ENCODE assay signal across 8 mouse cellular contexts in genomic region chr2:32655394-32655744, GRCm38 (mm10). TPM values are rescaled to one million over a fixed set of nuclear protein-coding genes. Genes with fewer than 3 reads are reported as not detected.
A peak's percentile ranks its signal among the peaks of the same experiment; 100 is the strongest.
DNase-seq lines count a peak whose midpoint lies in the region; ATAC-seq and TF ChIP-seq lines count a peak whose summit lies in the region.
"Had no signal": no experiment of that assay in that cellular context is flagged by ENCODE, and none has a peak within 500 bp of the region (broad histone marks: within the 10 kb centered on the region; RNA-seq: fewer than 3 reads in every experiment).

No protein-coding gene starts in this region.

- DNase-seq in kidney, adult 2 months, result peak; percentile 36
- DNase-seq in kidney, postnatal 4 days, result no peak
- DNase-seq in ES-E14 (ENCODE audit: low read depth, low spot score), result no peak
- DNase-seq in thymus, postnatal 36 days, result no peak
- no peak for DNase-seq in frontal cortex, postnatal 25 days (ENCODE audit: low spot score in 2 of 2)

- TF ChIP-seq CTCF in kidney, adult 2 months (conservative IDR thresholded peaks at IDR 0.05; ENCODE audit: insufficient read depth, insufficient read length, low read depth, low read length), result no peak

- no peak for ATAC-seq in embryonic facial prominence, embryonic 12.5 days (ENCODE audit: insufficient number of reproducible peaks, insufficient read depth, low FRiP score, low TSS enrichment)
- ATAC-seq in limb, embryonic 15.5 days (ENCODE audit: insufficient number of reproducible peaks, low FRiP score, low TSS enrichment, low read depth), result no peak
- ATAC-seq: Patski had no signal

- TF ChIP-seq POLR2A in kidney, adult 2 months (IDR thresholded peaks at IDR 0.05; ENCODE audit: low read depth, low read length), result no peak

- peaks cover 14% of the 10 kb centered on the region; the same call in 1 of the 2 replicates for H3K4me1 ChIP-seq in kidney, adult 2 months (ENCODE audit: control insufficient read depth, insufficient read depth, low read length)
- H3K4me1 ChIP-seq in ES-E14 (ENCODE audit: control insufficient read depth in 2 of 2, insufficient read depth in 2 of 2, low read length in 2 of 2, poor library complexity in 1 of 2), result peaks cover 0 to 25% of the 10 kb centered on the region in 2 experiments; a peak in 3 of 4 replicates
- H3K4me1 ChIP-seq in embryonic facial prominence, embryonic 12.5 days, result peaks cover 28% of the 10 kb centered on the region
- peaks cover 27% of the 10 kb centered on the region for H3K4me1 ChIP-seq in limb, embryonic 15.5 days

- in situ Hi-C loops in ES-E14 (cut with MboI; ENCODE audit: low sequenced_read_pairs in 2 of 2, unreplicated experiment in 2 of 2), result no loop called here

- WGBS in kidney, adult 2 months, result 60% methylated on average over 3 of the region's 3 CpGs
- 84% methylated on average over 3 of the region's 3 CpGs for WGBS in embryonic facial prominence, embryonic 12.5 days
- WGBS in limb, embryonic 15.5 days, result 70% methylated on average over 3 of the region's 3 CpGs

- peak overlapping the region; percentile 97 for H3K27ac ChIP-seq in kidney, adult 2 months (ENCODE audit: insufficient read depth, low read depth, low read length)
- H3K27ac ChIP-seq in ES-E14 (ENCODE audit: insufficient read depth, low read depth, low read length, poor library complexity, severe bottlenecking), result peak overlapping the region; percentile 68; the same call in 1 of the 2 replicates
- peak overlapping the region; percentile 76 for H3K27ac ChIP-seq in embryonic facial prominence, embryonic 12.5 days
- H3K27ac ChIP-seq in limb, embryonic 15.5 days, result peak overlapping the region; percentile 75

- no peak overlapping the region for H3K4me2 ChIP-seq in embryonic facial prominence, embryonic 12.5 days (replicated peaks)
- no peak overlapping the region for H3K4me2 ChIP-seq in limb, embryonic 15.5 days

- no peak overlapping the region for H3K4me3 ChIP-seq in kidney, adult 2 months (ENCODE audit: insufficient read depth, low read depth, low read length)
- H3K4me3 ChIP-seq in ES-E14 (ENCODE audit: insufficient read depth in 1 of 2, low read depth in 1 of 2, low read length in 2 of 2, poor library complexity in 1 of 2, severe bottlenecking in 1 of 2), result peak overlapping the region in 1 of 2 experiments; percentile 12; a peak in 1 of 4 replicates
- no peak overlapping the region for H3K4me3 ChIP-seq in embryonic facial prominence, embryonic 12.5 days
- H3K4me3 ChIP-seq in limb, embryonic 15.5 days, result no peak overlapping the region

- no peaks in the 10 kb centered on the region for H3K9me3 ChIP-seq in ES-E14 (ENCODE audit: control insufficient read depth, insufficient read depth, low read depth, low read length)
- no peaks in the 10 kb centered on the region for H3K9me3 ChIP-seq in embryonic facial prominence, embryonic 12.5 days
- no peaks in the 10 kb centered on the region for H3K9me3 ChIP-seq in limb, embryonic 15.5 days

- no peaks in the 10 kb centered on the region for H3K36me3 ChIP-seq in kidney, adult 2 months (ENCODE audit: control insufficient read depth, insufficient read depth, low read length)
- peaks cover 10% of the 10 kb centered on the region; the same call in 1 of the 2 replicates for H3K36me3 ChIP-seq in ES-E14 (ENCODE audit: control insufficient read depth, insufficient read depth, low read length, poor library complexity, severe bottlenecking)
- H3K36me3 ChIP-seq in embryonic facial prominence, embryonic 12.5 days, result no peaks in the 10 kb centered on the region
- 0 out of 2 replicates have a peak, but pooled peaks cover 5% of the 10 kb centered on the region for H3K36me3 ChIP-seq in limb, embryonic 15.5 days

- H3K27me3 ChIP-seq in kidney, adult 2 months (replicated peaks; ENCODE audit: control insufficient read depth, insufficient read depth, low read length), result no peaks in the 10 kb centered on the region
- no peaks in the 10 kb centered on the region for H3K27me3 ChIP-seq in embryonic facial prominence, embryonic 12.5 days
- no peaks in the 10 kb centered on the region for H3K27me3 ChIP-seq in limb, embryonic 15.5 days
- H3K27me3 ChIP-seq: Patski had no signal

- H3K9ac ChIP-seq in ES-E14 (ENCODE audit: insufficient read depth, low read depth, low read length, poor library complexity, severe bottlenecking), result peak overlapping the region; percentile 55; the same call in 1 of the 2 replicates
- no peak overlapping the region for H3K9ac ChIP-seq in embryonic facial prominence, embryonic 12.5 days
- H3K9ac ChIP-seq in limb, embryonic 15.5 days, result no peak overlapping the region

TF ChIP-seq in ES-E14, 5 proteins besides CTCF, POLR2A, EP300 and RAD21:
- TF ChIP-seq MAFK (IDR thresholded peaks at IDR 0.05; ENCODE audit: insufficient read depth, low read depth, low read length) (no peak), HCFC1 (IDR thresholded peaks at IDR 0.05; ENCODE audit: borderline replicate concordance, insufficient read depth, low read length) (no peak), CHD2 (IDR thresholded peaks at IDR 0.05; ENCODE audit: low read depth, low read length) (no peak), ZC3H11A (IDR thresholded peaks at IDR 0.05; ENCODE audit: borderline replicate concordance, low read depth, low read length) (no peak), ZNF384 (IDR thresholded peaks at IDR 0.05; ENCODE audit: low read depth, low read length) (no peak)

RNA-seq across cellular contexts. Expression of gene Eng, which starts 9.0 kb away (rescaled TPM):
- 228 and 289 TPM in 2 replicates for polyA plus RNA-seq in kidney, adult 2 months (2012; rRNA removed)
- 18.3 and 36.8 TPM in 2 replicates for total RNA-seq in ES-E14 (2012; rRNA removed)
- polyA plus RNA-seq in embryonic facial prominence, embryonic 12.5 days (2016; fragmentation: Nextera tagmentation; extraction: Ambion mirVana), result 32.1 and 36.4 TPM in 2 replicates
- 64.6 and 71.5 TPM in 2 replicates for polyA plus RNA-seq in limb, embryonic 15.5 days (2015; fragmentation: Nextera tagmentation; extraction: Ambion mirVana)

RNA-seq across cellular contexts. Expression of gene Ak1, which starts 33.8 kb away (rescaled TPM):
- 31.6 and 47.4 TPM in 2 replicates for polyA plus RNA-seq in kidney, adult 2 months (2012; rRNA removed)
- total RNA-seq in ES-E14 (2012; rRNA removed), result 77.4 and 90.8 TPM in 2 replicates
- polyA plus RNA-seq in embryonic facial prominence, embryonic 12.5 days (2016; fragmentation: Nextera tagmentation; extraction: Ambion mirVana), result 19.4 and 24.1 TPM in 2 replicates
- 46.9 and 132 TPM in 2 replicates for polyA plus RNA-seq in limb, embryonic 15.5 days (2015; fragmentation: Nextera tagmentation; extraction: Ambion mirVana)

RNA-seq across cellular contexts. Expression of gene Fpgs, which starts 48.6 kb away (rescaled TPM):
- 147 and 174 TPM in 2 replicates for polyA plus RNA-seq in kidney, adult 2 months (2012; rRNA removed)
- 61.2 and 84.6 TPM in 2 replicates for total RNA-seq in ES-E14 (2012; rRNA removed)
- 31.1 and 32.3 TPM in 2 replicates for polyA plus RNA-seq in embryonic facial prominence, embryonic 12.5 days (2016; fragmentation: Nextera tagmentation; extraction: Ambion mirVana)
- polyA plus RNA-seq in limb, embryonic 15.5 days (2015; fragmentation: Nextera tagmentation; extraction: Ambion mirVana), result 33.5 and 34.8 TPM in 2 replicates

RNA-seq across cellular contexts. Expression of gene St6galnac6, which starts 55.9 kb away (rescaled TPM):
- 21.1 and 23.6 TPM in 2 replicates for polyA plus RNA-seq in kidney, adult 2 months (2012; rRNA removed)
- 18.0 and 27.2 TPM in 2 replicates for total RNA-seq in ES-E14 (2012; rRNA removed)
- 26.4 and 28.1 TPM in 2 replicates for polyA plus RNA-seq in embryonic facial prominence, embryonic 12.5 days (2016; fragmentation: Nextera tagmentation; extraction: Ambion mirVana)
- polyA plus RNA-seq in limb, embryonic 15.5 days (2015; fragmentation: Nextera tagmentation; extraction: Ambion mirVana), result 24.7 and 27.1 TPM in 2 replicates

RNA-seq across cellular contexts. Expression of gene Cdk9, which starts 57.5 kb away (rescaled TPM):
- polyA plus RNA-seq in kidney, adult 2 months (2012; rRNA removed), result 88.3 and 89.2 TPM in 2 replicates
- 68.0 and 72.4 TPM in 2 replicates for total RNA-seq in ES-E14 (2012; rRNA removed)
- polyA plus RNA-seq in embryonic facial prominence, embryonic 12.5 days (2016; fragmentation: Nextera tagmentation; extraction: Ambion mirVana), result 121 and 126 TPM in 2 replicates
- polyA plus RNA-seq in limb, embryonic 15.5 days (2015; fragmentation: Nextera tagmentation; extraction: Ambion mirVana), result 84.4 and 101 TPM in 2 replicates
